Mouse (Mus musculus): ENCODE measurements around the gene Slc35a3.

DNA sequence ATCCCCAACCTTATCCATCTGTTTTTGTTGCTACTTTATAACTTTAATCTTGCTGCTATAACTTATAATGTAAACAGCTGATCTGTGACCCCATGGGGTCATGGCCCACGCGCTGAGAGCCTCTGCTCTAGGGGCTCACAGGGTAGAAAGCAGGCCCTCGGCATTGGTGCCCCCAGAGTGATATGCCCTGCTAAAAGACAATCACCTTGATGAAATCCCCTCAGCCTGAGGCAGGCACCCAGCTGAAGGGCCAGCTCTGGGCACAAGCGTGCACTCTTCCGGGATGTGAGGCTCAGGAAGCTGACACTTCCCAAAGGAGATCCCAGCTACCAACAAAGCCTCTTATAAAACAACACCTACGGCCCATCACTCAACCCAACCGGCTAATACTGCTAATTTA lies 74.1 kb downstream of the Slc35a3 start:
- no peak for TF ChIP-seq POLR2A (IDR thresholded peaks at IDR 0.05; ENCODE audit: borderline replicate concordance, low read depth, low read length)
- no peak for TF ChIP-seq CTCF (IDR thresholded peaks at IDR 0.05; ENCODE audit: low read depth, low read length)

All from bone marrow macrophage, adult 2 months (primary cell).